Mouse (Mus musculus) right cerebral cortex, postnatal 10 days (tissue): Measurements from ENCODE around the gene Arhgef16.

Source experiments
- DNase-seq, 2 experiments: peaks; one replicate each; pipeline ENCODE4 v3.0.0; 2021; ENCODE audit warnings: low spot score in 2 of 2

Gene Arhgef16

GRCm38 (mm10) chr4:154293735-154294201, 7.7 kb downstream of the Arhgef16 start:
- no peak for DNase-seq

- DNase-seq = no peak
These were observed 17.8 kb downstream of the Arhgef16 start for GRCm38 (mm10) chr4:154283671-154284070.

- DNase-seq = no peak
These were observed 22.0 kb downstream of the Arhgef16 start for GRCm38 (mm10) chr4:154279481-154279880.

- peak; percentile 58 to 70 for DNase-seq
These were observed 28.5 kb downstream of the Arhgef16 start for GRCm38 (mm10) chr4:154273000-154273399.

GRCm38 (mm10) chr4:154269520-154269919, 32.0 kb downstream of the Arhgef16 start:
- no peak for DNase-seq

- no peak for DNase-seq
These were observed 34.0 kb downstream of the Arhgef16 start for GRCm38 (mm10) chr4:154267511-154267910.

- no peak for DNase-seq
These were observed 39.4 kb downstream of the Arhgef16 start for GRCm38 (mm10) chr4:154262071-154262470.

GRCm38 (mm10) chr4:154260755-154261154, 40.7 kb downstream of the Arhgef16 start:
- no peak for DNase-seq

GRCm38 (mm10) chr4:154252537-154253255, 48.8 kb downstream of the Arhgef16 start:
- DNase-seq = peak; percentile 44 to 47

- no peak for DNase-seq
These were observed 52.2 kb downstream of the Arhgef16 start for GRCm38 (mm10) chr4:154249316-154249715.

- no peak for DNase-seq
These were observed 53.2 kb downstream of the Arhgef16 start for GRCm38 (mm10) chr4:154248092-154248805.

- DNase-seq = no peak
These were observed 54.0 kb downstream of the Arhgef16 start for GRCm38 (mm10) chr4:154247207-154248091.

- peak in 1 of 2 experiments; percentile 65 for DNase-seq
These were observed 55.1 kb downstream of the Arhgef16 start for GRCm38 (mm10) chr4:154246115-154247040.

- peak in 1 of 2 experiments; percentile 53 for DNase-seq
These were observed 56.1 kb downstream of the Arhgef16 start for GRCm38 (mm10) chr4:154245342-154245741.

- no peak for DNase-seq
These were observed 60.9 kb downstream of the Arhgef16 start for GRCm38 (mm10) chr4:154240608-154241007.

- no peak for DNase-seq
These were observed 62.3 kb downstream of the Arhgef16 start for GRCm38 (mm10) chr4:154239199-154239598.

GRCm38 (mm10) chr4:154237306-154237705, 64.2 kb downstream of the Arhgef16 start:
- no peak for DNase-seq

GRCm38 (mm10) chr4:154236893-154237292, 64.6 kb downstream of the Arhgef16 start:
- no peak for DNase-seq

GRCm38 (mm10) chr4:154236001-154236400, 65.5 kb downstream of the Arhgef16 start:
- no peak for DNase-seq

- DNase-seq = no peak
These were observed 69.2 kb downstream of the Arhgef16 start for GRCm38 (mm10) chr4:154232295-154232694.

GRCm38 (mm10) chr4:154231380-154231779, 70.1 kb downstream of the Arhgef16 start:
- no peak for DNase-seq
